Mouse (Mus musculus) CH12.LX (cell line): Measurements from ENCODE around the gene Xpnpep3. TPM values are rescaled to one million over a fixed set of nuclear protein-coding genes. Genes with fewer than 3 reads are reported as not detected.
A peak's percentile ranks its signal among the peaks of the same experiment; 100 is the strongest.

Experiments
- DNase-seq: peaks from one replicate; pipeline ENCODE4 v3.0.0-alpha.2; 2013; ENCODE audit errors: extremely low read depth
- H3K27ac ChIP-seq: 2 replicates; pipeline ENCODE4 v1.5.1; 2012; ENCODE audit warnings: low read depth, mild to moderate bottlenecking, control low read depth, moderate library complexity; ENCODE audit not compliant: insufficient read depth
- H3K27me3 ChIP-seq: replicated peaks from 2 replicates; pipeline ENCODE3; 2012; ENCODE audit warnings: inconsistent platforms
- H3K36me3 ChIP-seq, 2 experiments: replicated peaks in 1 of 2; 2 replicates each; pipeline versions ENCODE3 to v1.6.1; 2012; ENCODE audit warnings: inconsistent platforms in 1 of 2, low read length in 1 of 2, mild to moderate bottlenecking in 1 of 2, mixed read lengths in 1 of 2, moderate library complexity in 1 of 2; ENCODE audit not compliant: control insufficient read depth in 1 of 2, insufficient read depth in 1 of 2
- H3K4me1 ChIP-seq, 2 experiments: 2 replicates each; pipeline ENCODE4 v1.6.1; 2012; ENCODE audit warnings: inconsistent platforms in 1 of 2, moderate library complexity in 1 of 2; ENCODE audit not compliant: insufficient read depth in 2 of 2, control insufficient read depth in 1 of 2
- H3K4me2 ChIP-seq: 2 replicates; pipeline ENCODE4 v1.6.1; 2012; ENCODE audit warnings: low read depth, mild to moderate bottlenecking, control low read depth; ENCODE audit not compliant: poor library complexity, insufficient read depth, severe bottlenecking
- H3K4me3 ChIP-seq, 3 experiments: fragments of 150-350 bp in 1 of 3; sonication (generic) in 1 of 3; replicated peaks in 1 of 3; 2 replicates each; pipeline versions ENCODE3 to v1.5.1; 2011 to 2012; ENCODE audit warnings: low read depth in 2 of 3, low read length in 2 of 3, mild to moderate bottlenecking in 2 of 3, moderate library complexity in 2 of 3, control low read depth in 1 of 3, improper control_type of control experiment in 1 of 3, inconsistent platforms in 1 of 3, mixed read lengths in 1 of 3; ENCODE audit not compliant: poor library complexity in 1 of 3
- H3K79me2 ChIP-seq: replicated peaks from 2 replicates; pipeline ENCODE4 v1.6.1; 2012; ENCODE audit warnings: mild to moderate bottlenecking, moderate library complexity; ENCODE audit not compliant: control insufficient read depth, poor library complexity, insufficient read depth, severe bottlenecking; ENCODE audit errors: extremely low read depth
- H3K9ac ChIP-seq: 2 replicates; pipeline ENCODE4 v1.6.1; 2012; ENCODE audit warnings: low read depth, mild to moderate bottlenecking, control low read depth, moderate library complexity; ENCODE audit not compliant: insufficient read depth
- H3K9me3 ChIP-seq: replicated peaks from 2 replicates; pipeline ENCODE3; 2012; ENCODE audit warnings: low read length, inconsistent platforms, mixed read lengths
- BHLHE40 ChIP-seq: IDR thresholded peaks from 2 replicates; pipeline ENCODE4 v1.6.1; 2011; ENCODE audit warnings: mild to moderate bottlenecking, low read depth, low read length, improper control_type of control experiment
- CHD1 ChIP-seq: IDR thresholded peaks from 2 replicates; pipeline ENCODE4 v1.6.1; 2012; ENCODE audit warnings: low read depth, low read length, improper control_type of control experiment, inconsistent platforms
- CHD2 ChIP-seq: IDR thresholded peaks from 2 replicates; pipeline ENCODE4 v1.6.1; 2011; ENCODE audit warnings: low read length, improper control_type of control experiment
- CTCF ChIP-seq, 2 experiments: IDR thresholded peaks in 1 of 2; conservative IDR thresholded peaks in 1 of 2; 2 replicates each; pipeline ENCODE4 v1.5.1; 2011 to 2012; ENCODE audit warnings: low read depth in 2 of 2, low read length in 2 of 2, improper control_type of control experiment in 1 of 2, inconsistent platforms in 1 of 2, mild to moderate bottlenecking in 1 of 2, moderate library complexity in 1 of 2
- E2F4 ChIP-seq: IDR thresholded peaks from 2 replicates; pipeline ENCODE4 v1.6.1; 2011; ENCODE audit warnings: low read depth, low read length, improper control_type of control experiment; ENCODE audit not compliant: insufficient replicate concordance
- ELF1 ChIP-seq: IDR thresholded peaks from 2 replicates; pipeline ENCODE4 v1.6.1; 2014; ENCODE audit warnings: low read depth, mild to moderate bottlenecking, inconsistent platforms, low read length, improper control_type of control experiment
- EP300 ChIP-seq: IDR thresholded peaks from 2 replicates; pipeline ENCODE4 v1.6.1; 2011; ENCODE audit warnings: low read length, improper control_type of control experiment
- ETS1 ChIP-seq: conservative IDR thresholded peaks from 2 replicates; pipeline ENCODE4 v1.6.1; 2012; ENCODE audit warnings: low read depth, mild to moderate bottlenecking, inconsistent platforms, low read length, improper control_type of control experiment, moderate library complexity
- GABPA ChIP-seq: IDR thresholded peaks from 2 replicates; pipeline ENCODE4 v1.6.1; 2012; ENCODE audit warnings: low read depth, low read length, improper control_type of control experiment, inconsistent platforms; ENCODE audit not compliant: insufficient replicate concordance
- HCFC1 ChIP-seq: IDR thresholded peaks from 2 replicates; pipeline ENCODE4 v1.6.1; 2012; ENCODE audit warnings: low read depth, mild to moderate bottlenecking, inconsistent platforms, low read length, improper control_type of control experiment
- IRF4 ChIP-seq: IDR thresholded peaks from 2 replicates; pipeline ENCODE4 v1.6.1; 2014; ENCODE audit warnings: low read depth, mild to moderate bottlenecking, inconsistent platforms, low read length, improper control_type of control experiment
- JUN ChIP-seq: IDR thresholded peaks from 2 replicates; pipeline ENCODE4 v1.6.1; 2011; ENCODE audit warnings: low read depth, mild to moderate bottlenecking, low read length, improper control_type of control experiment, moderate library complexity; ENCODE audit not compliant: insufficient read depth
- JUND ChIP-seq: conservative IDR thresholded peaks from 2 replicates; pipeline ENCODE4 v1.6.1; 2011; ENCODE audit warnings: low read depth, low read length, improper control_type of control experiment
- KAT2A ChIP-seq: IDR thresholded peaks from 2 replicates; pipeline ENCODE4 v1.6.1; 2012; ENCODE audit warnings: low read length, improper control_type of control experiment, inconsistent platforms; ENCODE audit not compliant: insufficient replicate concordance
- MAFK ChIP-seq: IDR thresholded peaks from 2 replicates; pipeline ENCODE4 v1.6.1; 2011; ENCODE audit warnings: low read length, improper control_type of control experiment; ENCODE audit not compliant: insufficient replicate concordance
- MAX ChIP-seq: IDR thresholded peaks from 2 replicates; pipeline ENCODE4 v1.6.1; 2011; ENCODE audit warnings: low read length, improper control_type of control experiment
- MAZ ChIP-seq: IDR thresholded peaks from 2 replicates; pipeline ENCODE4 v1.6.1; 2012; ENCODE audit warnings: low read depth, mild to moderate bottlenecking, inconsistent platforms, low read length, improper control_type of control experiment, moderate library complexity
- MEF2A ChIP-seq: IDR thresholded peaks from 2 replicates; pipeline ENCODE4 v1.6.1; 2014; ENCODE audit warnings: low read depth, mild to moderate bottlenecking, inconsistent platforms, low read length, improper control_type of control experiment, borderline replicate concordance
- MXI1 ChIP-seq: IDR thresholded peaks from 2 replicates; pipeline ENCODE4 v1.6.1; 2011; ENCODE audit warnings: mild to moderate bottlenecking, low read depth, low read length, improper control_type of control experiment
- MYC ChIP-seq: IDR thresholded peaks from 2 replicates; pipeline ENCODE4 v1.6.1; 2011; ENCODE audit warnings: low read depth, mild to moderate bottlenecking, improper control_type of control experiment, low read length
- NELFE ChIP-seq: IDR thresholded peaks from 2 replicates; pipeline ENCODE4 v1.6.1; 2011; ENCODE audit warnings: low read depth, low read length, improper control_type of control experiment
- NRF1 ChIP-seq: IDR thresholded peaks from 2 replicates; pipeline ENCODE4 v1.6.1; 2014; ENCODE audit warnings: low read depth, mild to moderate bottlenecking, inconsistent platforms, low read length, improper control_type of control experiment, moderate library complexity
- PAX5 ChIP-seq: IDR thresholded peaks from 2 replicates; pipeline ENCODE4 v1.6.1; 2012; ENCODE audit warnings: low read length, inconsistent platforms, mixed read lengths
- POLR2A ChIP-seq: IDR thresholded peaks from 2 replicates; pipeline ENCODE4 v1.6.1; 2011; ENCODE audit warnings: low read depth, mild to moderate bottlenecking, improper control_type of control experiment, low read length
- POLR2AphosphoS2 ChIP-seq: IDR thresholded peaks from 2 replicates; pipeline ENCODE4 v1.6.1; 2011; ENCODE audit warnings: low read depth, low read length, improper control_type of control experiment
- RAD21 ChIP-seq: IDR thresholded peaks from 2 replicates; pipeline ENCODE4 v1.6.1; 2011; ENCODE audit warnings: low read depth, mild to moderate bottlenecking, low read length, improper control_type of control experiment, moderate library complexity
- RCOR1 ChIP-seq: conservative IDR thresholded peaks from 2 replicates; pipeline ENCODE4 v1.6.1; 2012; ENCODE audit warnings: low read depth, mild to moderate bottlenecking, inconsistent platforms, low read length, improper control_type of control experiment
- SIN3A ChIP-seq: IDR thresholded peaks from 2 replicates; pipeline ENCODE4 v1.6.1; 2012; ENCODE audit warnings: low read length, improper control_type of control experiment, inconsistent platforms
- SMC3 ChIP-seq: IDR thresholded peaks from 2 replicates; pipeline ENCODE4 v1.6.1; 2011; ENCODE audit warnings: low read depth, low read length, improper control_type of control experiment
- TBP ChIP-seq: conservative IDR thresholded peaks from 2 replicates; pipeline ENCODE4 v1.6.1; 2011; ENCODE audit warnings: low read depth, low read length, improper control_type of control experiment
- TCF12 ChIP-seq: IDR thresholded peaks from 2 replicates; pipeline ENCODE4 v1.6.1; 2014; ENCODE audit warnings: low read depth, mild to moderate bottlenecking, inconsistent platforms, low read length, improper control_type of control experiment
- UBTF ChIP-seq: IDR thresholded peaks from 2 replicates; pipeline ENCODE4 v1.6.1; 2012; ENCODE audit warnings: low read depth, mild to moderate bottlenecking, inconsistent platforms, low read length, improper control_type of control experiment, moderate library complexity
- USF1 ChIP-seq: IDR thresholded peaks from 2 replicates; pipeline ENCODE4 v1.6.1; 2014; ENCODE audit warnings: low read depth, mild to moderate bottlenecking, inconsistent platforms, low read length, improper control_type of control experiment
- USF2 ChIP-seq: conservative IDR thresholded peaks from 2 replicates; pipeline ENCODE4 v1.6.1; 2011; ENCODE audit warnings: low read depth, low read length, improper control_type of control experiment
- ZC3H11A ChIP-seq: IDR thresholded peaks from 2 replicates; pipeline ENCODE4 v1.6.1; 2012; ENCODE audit warnings: low read depth, mild to moderate bottlenecking, inconsistent platforms, low read length, improper control_type of control experiment
- ZKSCAN1 ChIP-seq: IDR thresholded peaks from 2 replicates; pipeline ENCODE4 v1.6.1; 2012; ENCODE audit warnings: low read depth, inconsistent platforms, low read length, improper control_type of control experiment, borderline replicate concordance
- ZMIZ1 ChIP-seq: IDR thresholded peaks from 2 replicates; pipeline ENCODE4 v1.6.1; 2012; ENCODE audit warnings: low read depth, mild to moderate bottlenecking, inconsistent platforms, low read length, improper control_type of control experiment
- ZNF384 ChIP-seq: IDR thresholded peaks from 2 replicates; pipeline ENCODE4 v1.6.1; 2012; ENCODE audit warnings: low read depth, low read length, improper control_type of control experiment, inconsistent platforms
- dilution Hi-C: fragments of 300-500 bp; cut with MboI; formaldehyde crosslinking; loops from 2 replicates; pipeline ENCODE4 v1.14.3; 2020; ENCODE audit warnings: low sequenced_read_pairs; ENCODE audit not compliant: extremely low pct_unique_long_range_greater_than_20kb, extremely low pct_ligation_motif_present
- in situ Hi-C: fragments of 300-500 bp; cut with MboI; formaldehyde crosslinking; loops from 3 replicates; pipeline ENCODE4 v1.14.3; 2019; ENCODE audit warnings: low sequenced_read_pairs, low pct_ligation_motif_present, low pct_unique_long_range_greater_than_20kb, mixed read lengths
- polyA plus RNA-seq: library from polyadenylated mRNA; unstranded; fragments of >175 nt; gene quantifications from 2 replicates; pipeline ENCODE4 v1.2.1, GENCODE M21; 2012; ENCODE audit warnings: low read depth; ENCODE audit not compliant: insufficient read length
- total RNA-seq, 2 experiments: library from RNA; depleted of rRNA; stranded (reverse); fragments of 300-350 nt in 1 of 2; fragments of >200 nt in 1 of 2; gene quantifications; 2 replicates each; pipeline ENCODE4 v1.2.3; 2012 to 2014

Xpnpep3 gene
- total and polyA plus RNA-seq, 3 experiments: 4.3 to 6.0 (median 5.2) TPM

DNA sequence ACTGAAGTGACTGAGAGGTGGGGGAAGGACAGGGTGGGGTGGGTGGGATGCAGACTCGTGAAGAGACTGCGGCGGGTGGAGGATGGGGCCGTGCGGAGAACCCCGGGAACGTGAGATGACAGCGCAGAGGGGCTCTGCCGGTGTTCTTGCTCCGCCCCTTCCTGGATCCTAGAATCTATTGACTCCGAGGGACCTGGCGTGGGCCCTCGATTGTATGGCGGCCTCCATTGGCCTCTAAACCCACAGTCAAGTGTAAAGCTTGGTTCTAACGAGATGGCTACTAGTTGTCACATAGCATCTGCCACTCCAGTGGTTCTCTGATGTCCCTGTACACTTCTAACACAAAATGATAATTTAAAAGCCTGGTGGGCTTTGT is 66.8 kb downstream of the Xpnpep3 start:
- DNase-seq: no peak
- in situ Hi-C loops (no loop called here), dilution Hi-C loops (no loop called here)
- TF ChIP-seq SMC3 (no peak), EP300 (0 out of 2 replicates have a peak, but pooled peaks have one; percentile 26), SIN3A (peak; percentile 79), MAFK (no peak), TBP (0 out of 2 replicates have a peak, but pooled peaks have one; percentile 14), MAX (peak; percentile 62; the same call in 1 of the 2 replicates), MYC (0 out of 2 replicates have a peak, but pooled peaks have one; percentile 54), ZNF384 (no peak), POLR2AphosphoS2 (no peak), CTCF (conservative IDR thresholded peaks at IDR 0.05 in 1 of 2, IDR thresholded peaks at IDR 0.05 in 1 of 2; ENCODE audit: low read depth in 2 of 2, low read length in 2 of 2) (no peak), CHD2 (no peak), UBTF (no peak), GABPA (no peak), NELFE (no peak; the same call in 1 of the 2 replicates), HCFC1 (no peak; the same call in 1 of the 2 replicates), E2F4 (no peak), NRF1 (no peak), MEF2A (no peak), RAD21 (no peak), POLR2A (peak; percentile 38), ELF1 (peak; percentile 47; the same call in 1 of the 2 replicates), PAX5 (no peak), BHLHE40 (peak; percentile 80), ETS1 (no peak), TCF12 (no peak), ZKSCAN1 (no peak), MXI1 (peak; percentile 52; the same call in 1 of the 2 replicates), CHD1 (no peak), JUND (no peak), USF2 (no peak), IRF4 (no peak), KAT2A (no peak), USF1 (no peak), JUN (no peak), ZC3H11A (no peak), MAZ (no peak), RCOR1 (no peak), ZMIZ1 (no peak)
- Histone ChIP-seq H3K27ac (peak overlapping the region; percentile 45), H3K27me3 (no peaks in the 10 kb centered on the region), H3K4me1 (peaks cover 8 to 27% of the 10 kb centered on the region in 2 experiments; a peak in 3 of 4 replicates), H3K9ac (peak overlapping the region; percentile 94), H3K4me3 (peak overlapping the region; percentile 70 to 74 (median 73)), H3K36me3 (peaks cover 31 to 37% of the 10 kb centered on the region in 2 experiments), H3K79me2 (peaks cover 31% of the 10 kb centered on the region), H3K4me2 (peak overlapping the region; percentile 90; the same call in 1 of the 2 replicates), H3K9me3 (peaks cover 7% of the 10 kb centered on the region)
